Mouse (Mus musculus) lung, postnatal 0 days (tissue): ENCODE measurements around the gene Brd2. TPM values are rescaled to one million over a fixed set of nuclear protein-coding genes. Genes with fewer than 3 reads are reported as not detected.

Source experiments
- ATAC-seq: fragments of 200-750 bp; cut with Nextera tagmentation; 2 replicates; pipeline ENCODE4 v1.8.0; 2017; ENCODE audit warnings: moderate library complexity
- DNase-seq: peaks from one replicate; pipeline ENCODE4 v3.0.0-alpha.2; 2016; ENCODE audit warnings: low spot score
- H3K27ac ChIP-seq: fragments of 300-500 bp; sonication (generic); 2 replicates; pipeline ENCODE4 v1.5.1; 2014; ENCODE audit warnings: antibody characterized with exemption, mild to moderate bottlenecking, low read length, mixed read lengths
- H3K27me3 ChIP-seq: fragments of 300-500 bp; sonication (generic); replicated peaks from 2 replicates; pipeline ENCODE4 v1.6.1; 2014; ENCODE audit warnings: low read length, mixed read lengths; ENCODE audit not compliant: insufficient read depth
- H3K36me3 ChIP-seq: fragments of 300-500 bp; sonication (generic); 2 replicates; pipeline ENCODE4 v1.6.1; 2014; ENCODE audit warnings: low read length, mixed read lengths; ENCODE audit not compliant: insufficient read depth
- H3K4me1 ChIP-seq: fragments of 300-500 bp; sonication (generic); 2 replicates; pipeline ENCODE4 v1.6.1; 2014; ENCODE audit warnings: antibody characterized with exemption, low read depth, low read length, mixed read lengths; ENCODE audit not compliant: insufficient read depth
- H3K4me2 ChIP-seq: fragments of 300-500 bp; sonication (generic); replicated peaks from 2 replicates; pipeline ENCODE4 v1.6.1; 2014; ENCODE audit warnings: low read depth, mild to moderate bottlenecking, low read length, moderate library complexity, mixed read lengths
- H3K4me3 ChIP-seq: fragments of 300-500 bp; sonication (generic); 2 replicates; pipeline ENCODE4 v1.5.1; 2014; ENCODE audit warnings: low read depth, low read length
- H3K9ac ChIP-seq: fragments of 300-500 bp; sonication (generic); replicated peaks from 2 replicates; pipeline ENCODE4 v1.6.1; 2014; ENCODE audit warnings: low read depth, mild to moderate bottlenecking
- H3K9me3 ChIP-seq: fragments of 300-500 bp; sonication (generic); 2 replicates; pipeline ENCODE4 v1.6.1; 2016; ENCODE audit warnings: low read length, mixed read lengths
- CTCF ChIP-seq: IDR thresholded peaks from 2 replicates; pipeline ENCODE4 v1.5.1; 2016; ENCODE audit warnings: antibody characterized with exemption, mild to moderate bottlenecking
- EP300 ChIP-seq: IDR thresholded peaks from 2 replicates; pipeline ENCODE4 v1.6.1; 2016; ENCODE audit warnings: antibody characterized with exemption, mild to moderate bottlenecking, control low read depth
- WGBS: fragments of 180-500 bp; shearing (Covaris S2); extraction: QIAGEN DNeasy Blood & Tissue Kit; methylation state at CpG from one replicate; pipeline ENCODE4 v1.1.7; 2014; 5-methylcytosine and 5-hydroxymethylcytosine counted together
- polyA plus RNA-seq: library from polyadenylated mRNA; unstranded; fragments of >200 nt; fragmentation: Nextera tagmentation; extraction: Ambion mirVana; gene quantifications from 2 replicates; pipeline ENCODE4 v1.2.1, GENCODE M21; 2015

Brd2 gene
- polyA plus RNA-seq, 1 experiment from 2014 or later, result 80.2 TPM

DNA sequence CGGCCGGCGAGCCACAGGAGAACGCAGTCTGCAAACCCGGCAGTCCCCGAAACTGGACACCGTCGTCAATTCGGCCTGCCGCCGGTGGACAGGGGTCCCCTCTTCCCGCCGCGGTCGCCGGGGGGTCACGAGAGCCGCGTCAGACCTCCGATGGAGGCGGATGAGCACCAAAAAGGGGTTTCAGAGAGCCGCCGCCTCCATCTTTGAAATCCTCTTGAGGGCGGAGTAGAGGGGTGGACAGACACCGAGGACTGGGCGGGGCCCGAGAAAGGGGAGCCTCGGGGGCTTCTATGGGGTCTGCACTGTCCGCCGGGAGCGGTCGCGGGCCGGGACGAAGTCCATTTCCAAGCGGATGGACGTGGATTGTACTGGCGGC lies 3.6 kb downstream of the Brd2 start:
- no peaks in the 10 kb centered on the region for H3K9me3 ChIP-seq
- H3K4me3 ChIP-seq, result peak overlapping the region; percentile 92
- peak overlapping the region; percentile 94 for H3K4me2 ChIP-seq
- DNase-seq, result no peak
- peak overlapping the region; percentile 75 for H3K27ac ChIP-seq
- H3K27me3 ChIP-seq, result no peaks in the 10 kb centered on the region
- peak; percentile 14; the same call in 1 of the 2 replicates for ATAC-seq
- peaks cover 12% of the 10 kb centered on the region; the same call in 1 of the 2 replicates for H3K4me1 ChIP-seq
- TF ChIP-seq EP300 (peak; percentile 41; the same call in 1 of the 2 replicates), CTCF (peak; percentile 15; the same call in 1 of the 2 replicates)
- peaks cover 31% of the 10 kb centered on the region for H3K36me3 ChIP-seq
- peak overlapping the region; percentile 86 for H3K9ac ChIP-seq
- 1% methylated on average over 35 of the region's 38 CpGs for WGBS

DNA sequence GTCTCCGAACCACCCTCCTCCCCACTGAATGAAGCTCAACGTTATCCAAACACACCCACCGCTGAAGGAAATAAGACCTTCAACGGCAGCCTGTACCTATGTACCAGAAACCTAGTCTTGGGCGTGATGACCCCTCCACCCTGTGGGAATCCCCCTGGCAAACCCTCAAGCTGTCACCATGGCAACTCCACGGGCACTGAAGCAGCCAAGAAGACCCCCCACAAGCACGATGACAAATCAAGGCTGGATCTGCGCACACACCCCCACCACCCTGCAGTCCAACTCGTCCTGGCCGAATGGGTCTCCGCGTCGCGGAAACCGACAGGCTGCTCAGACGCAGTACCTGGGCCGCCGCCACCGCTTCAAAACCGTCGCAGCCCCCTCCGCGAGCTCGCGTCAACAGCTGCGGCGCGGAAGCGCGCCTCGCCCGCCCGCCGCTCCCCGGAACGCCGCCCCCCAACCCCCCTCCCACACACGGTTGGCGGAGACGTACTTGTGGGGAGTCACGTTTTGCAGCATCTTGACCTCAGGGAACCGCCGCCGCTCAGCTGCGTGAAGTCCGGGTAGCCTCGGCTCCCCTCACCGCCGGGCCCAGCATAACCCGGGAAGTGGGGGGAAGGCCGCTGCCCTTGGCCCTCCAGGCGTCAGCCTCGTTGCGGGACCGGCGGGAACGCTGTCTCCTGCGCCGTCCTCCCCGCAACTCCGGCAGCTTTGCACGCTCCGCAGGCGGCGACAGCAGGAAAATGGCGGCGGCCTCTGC lies 4.1 kb downstream of the Brd2 start:
- Histone ChIP-seq H3K36me3 (peaks cover 37% of the 10 kb centered on the region), H3K27ac (peak overlapping the region; percentile 75), H3K9ac (peak overlapping the region; percentile 86), H3K4me3 (peak overlapping the region; percentile 92), H3K4me2 (peak overlapping the region; percentile 94), H3K9me3 (no peaks in the 10 kb centered on the region), H3K4me1 (peaks cover 9% of the 10 kb centered on the region; the same call in 1 of the 2 replicates), H3K27me3 (no peaks in the 10 kb centered on the region)
- DNase-seq (peak; percentile 39), ATAC-seq (no peak)
- under 1% methylated on average over 61 of the region's 67 CpGs for WGBS
- TF ChIP-seq CTCF (no peak), EP300 (no peak)

DNA sequence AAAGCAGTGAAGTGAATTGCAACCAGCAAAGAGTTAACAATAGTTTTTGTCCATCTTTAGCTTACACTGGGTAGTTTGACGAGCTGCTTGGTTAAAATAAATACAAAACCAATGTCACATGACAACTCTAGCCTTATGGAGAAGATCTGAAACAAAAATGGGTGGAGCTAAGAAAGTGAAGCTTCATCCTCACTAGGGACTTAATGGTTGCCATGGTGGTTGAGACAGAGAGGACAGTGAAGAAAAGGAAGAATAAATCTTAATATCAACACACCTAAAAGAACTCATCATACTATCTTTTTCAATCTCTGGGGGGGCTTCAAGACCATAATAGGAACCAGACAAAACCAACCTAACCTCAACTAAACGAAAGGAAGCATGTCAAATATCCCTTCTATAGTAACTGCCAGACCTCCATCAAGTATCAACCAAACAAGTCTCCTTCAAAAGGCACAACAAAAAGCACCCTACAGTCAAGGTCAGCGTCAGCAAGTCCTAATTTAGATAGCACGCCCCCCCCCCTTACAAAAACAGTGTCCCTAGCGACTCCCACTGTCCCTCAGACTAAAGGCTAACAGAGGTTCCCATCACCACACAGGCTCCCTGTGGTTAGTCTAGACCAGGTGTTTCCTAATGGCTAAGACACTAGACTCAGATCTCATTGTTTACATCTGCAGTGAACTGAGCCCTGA lies 4.9 kb downstream of the Brd2 start:
- ATAC-seq (no peak), DNase-seq (peak; percentile 63)
- Histone ChIP-seq H3K9me3 (no peaks in the 10 kb centered on the region), H3K4me3 (peak overlapping the region; percentile 92), H3K4me2 (peak overlapping the region; percentile 94), H3K27ac (no peak overlapping the region), H3K9ac (peak overlapping the region; percentile 86), H3K4me1 (peaks cover 9% of the 10 kb centered on the region; the same call in 1 of the 2 replicates), H3K36me3 (peaks cover 44% of the 10 kb centered on the region), H3K27me3 (no peaks in the 10 kb centered on the region)
- WGBS, result 0% methylated on average over 5 of the region's 5 CpGs
- TF ChIP-seq EP300 (no peak), CTCF (no peak)

DNA sequence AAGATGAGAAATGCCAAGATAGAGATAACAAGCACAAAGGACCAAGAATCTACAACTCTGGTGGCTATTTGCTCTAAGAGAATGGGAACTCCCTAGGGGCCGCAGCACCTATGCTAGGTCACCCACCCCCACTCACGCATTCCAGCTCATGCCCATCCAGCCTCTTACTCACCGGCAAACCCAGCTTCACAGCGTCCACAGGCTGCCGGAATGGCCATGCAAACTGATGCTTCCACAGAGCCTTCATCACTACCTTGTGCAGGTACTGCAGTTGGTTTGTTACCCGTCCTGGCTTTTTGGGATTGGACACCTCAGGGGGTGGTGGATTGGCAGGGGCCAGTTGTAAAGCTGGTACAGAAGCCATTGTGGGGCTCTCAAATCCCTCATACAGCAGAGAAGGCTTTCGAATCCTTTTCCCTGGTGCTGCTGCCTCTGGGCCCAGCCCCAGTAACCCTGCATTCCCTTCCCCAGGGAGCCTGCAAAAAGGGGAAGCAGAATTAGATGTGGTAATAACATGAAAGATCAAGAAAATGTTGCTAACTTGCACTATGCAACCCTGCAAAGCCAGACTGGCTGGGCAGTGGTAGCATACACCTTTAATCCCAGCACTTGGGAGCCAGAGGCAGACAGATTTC lies 5.6 kb downstream of the Brd2 start:
- Histone ChIP-seq H3K4me3 (peak overlapping the region; percentile 92), H3K9me3 (no peaks in the 10 kb centered on the region), H3K27ac (no peak overlapping the region), H3K4me2 (peak overlapping the region; percentile 94), H3K4me1 (peaks cover 9% of the 10 kb centered on the region; the same call in 1 of the 2 replicates), H3K36me3 (peaks cover 51% of the 10 kb centered on the region), H3K9ac (peak overlapping the region; percentile 16), H3K27me3 (no peaks in the 10 kb centered on the region)
- WGBS, result 15% methylated on average over 7 of the region's 7 CpGs
- no peak for DNase-seq
- ATAC-seq, result no peak
- TF ChIP-seq CTCF (no peak), EP300 (no peak)

- ATAC-seq, result no peak
- no peak overlapping the region for H3K4me3 ChIP-seq
- no peak overlapping the region for H3K27ac ChIP-seq
- no peak overlapping the region for H3K9ac ChIP-seq
- peaks cover 60% of the 10 kb centered on the region for H3K36me3 ChIP-seq
- H3K4me2 ChIP-seq, result no peak overlapping the region
- TF ChIP-seq CTCF, result no peak
- no peak for TF ChIP-seq EP300
- no peaks in the 10 kb centered on the region for H3K27me3 ChIP-seq
- peaks cover 9% of the 10 kb centered on the region; the same call in 1 of the 2 replicates for H3K4me1 ChIP-seq
- WGBS, result 81% methylated on average over 7 of the region's 7 CpGs
- no peak for DNase-seq
- no peaks in the 10 kb centered on the region for H3K9me3 ChIP-seq
Measured at GRCm38 (mm10) chr17:34114114-34114513, 8.3 kb downstream of the Brd2 start.

- no peak overlapping the region for H3K27ac ChIP-seq
- TF ChIP-seq CTCF (no peak), EP300 (no peak)
- no peaks in the 10 kb centered on the region for H3K27me3 ChIP-seq
- 46% methylated on average over 8 of the region's 8 CpGs for WGBS
- H3K9ac ChIP-seq, result no peak overlapping the region
- H3K4me2 ChIP-seq, result no peak overlapping the region
- no peak overlapping the region for H3K4me3 ChIP-seq
- H3K9me3 ChIP-seq, result no peaks in the 10 kb centered on the region
- ATAC-seq (0 out of 2 replicates have a peak, but pooled peaks have one; percentile 8), DNase-seq (no peak)
- no peaks in the 10 kb centered on the region for H3K4me1 ChIP-seq
- H3K36me3 ChIP-seq, result peaks cover 43% of the 10 kb centered on the region
Measured at GRCm38 (mm10) chr17:34110309-34110708, 12.1 kb downstream of the Brd2 start.
